25 mouse cellular contexts compared by ENCODE assay signal in the genomic region with DNA sequence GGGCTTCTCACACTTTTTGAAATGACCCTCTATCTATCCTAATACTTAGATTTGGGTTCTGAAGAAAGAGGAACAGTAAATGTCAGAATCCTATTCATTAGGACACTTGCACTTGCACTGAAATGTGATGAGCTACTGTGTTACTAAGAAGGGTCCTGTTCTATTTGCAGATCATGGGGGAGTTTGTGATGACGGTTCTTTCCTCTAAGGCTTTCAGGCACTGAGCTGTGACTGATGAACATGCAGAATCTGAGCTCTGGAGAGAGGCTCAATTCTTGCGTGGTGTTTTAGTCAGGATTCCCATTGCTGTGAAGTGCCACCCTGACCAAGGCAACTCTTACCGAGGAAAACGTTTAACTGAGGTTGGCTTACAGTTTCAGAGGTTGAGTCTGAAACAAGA.
"Had no signal": no experiment of that assay in that cellular context is flagged by ENCODE, and none has a peak within 500 bp of the region (broad histone marks: within the 10 kb centered on the region; RNA-seq: fewer than 3 reads in every experiment).

No protein-coding gene starts in this region.

- H3K4me2 ChIP-seq: heart, embryonic 12.5 days; hindbrain, embryonic 13.5 days; hindbrain, embryonic 15.5 days; kidney, embryonic 15.5 days; limb, embryonic 13.5 days; limb, embryonic 15.5 days; liver, embryonic 12.5 days had no signal

- H3K27me3 ChIP-seq: heart, embryonic 12.5 days; hindbrain, embryonic 13.5 days; hindbrain, embryonic 15.5 days; kidney, embryonic 15.5 days; limb, embryonic 13.5 days; limb, embryonic 15.5 days had no signal

- H3K27ac ChIP-seq: gastrocnemius, adult 2 months; heart, adult 2 months; heart, embryonic 10.5 days; hindbrain, embryonic 13.5 days; hindbrain, embryonic 15.5 days; hindbrain, postnatal 0 days; kidney, embryonic 15.5 days; limb, embryonic 13.5 days; limb, embryonic 15.5 days; liver, embryonic 12.5 days; liver, embryonic 14.5 days had no signal

- H3K9ac ChIP-seq: heart, embryonic 12.5 days; hindbrain, embryonic 13.5 days; hindbrain, embryonic 15.5 days; kidney, embryonic 15.5 days; limb, embryonic 13.5 days; limb, embryonic 15.5 days; liver, embryonic 12.5 days; liver, embryonic 14.5 days had no signal

- DNase-seq: gastrocnemius, adult 2 months; gastrocnemius, postnatal 10 days; gastrocnemius, postnatal 25 days; heart, adult 2 months; heart, postnatal 10 days; heart, postnatal 4 days; kidney, adult 11 months; kidney, adult 2 months; kidney, adult 9 months; kidney, postnatal 14 days; kidney, postnatal 36 days; layer of hippocampus, adult 9-11 months; layer of hippocampus, postnatal 36 days; left cerebral cortex, postnatal 4 days had no signal

- H3K4me1 ChIP-seq: heart, embryonic 10.5 days; heart, embryonic 12.5 days; hindbrain, embryonic 13.5 days; hindbrain, embryonic 15.5 days; limb, embryonic 13.5 days; limb, embryonic 15.5 days; liver, embryonic 12.5 days had no signal

- H3K4me3 ChIP-seq: gastrocnemius, adult 2 months; heart, adult 2 months; heart, embryonic 10.5 days; heart, embryonic 12.5 days; hindbrain, embryonic 13.5 days; hindbrain, embryonic 15.5 days; kidney, embryonic 15.5 days; limb, embryonic 13.5 days; limb, embryonic 15.5 days; liver, embryonic 12.5 days had no signal

- H3K36me3 ChIP-seq: heart, embryonic 10.5 days; heart, embryonic 12.5 days; hindbrain, embryonic 13.5 days; hindbrain, embryonic 15.5 days; kidney, embryonic 15.5 days; limb, embryonic 13.5 days; limb, embryonic 15.5 days; liver, embryonic 12.5 days had no signal

- ATAC-seq: hindbrain, postnatal 0 days; intestine, embryonic 16.5 days; liver, embryonic 12.5 days had no signal

- H3K9me3 ChIP-seq: heart, embryonic 10.5 days; heart, embryonic 12.5 days; hindbrain, embryonic 13.5 days; hindbrain, embryonic 15.5 days; kidney, embryonic 15.5 days; limb, embryonic 13.5 days; limb, embryonic 15.5 days; liver, embryonic 12.5 days had no signal
